18 mouse cellular contexts compared by ENCODE assay signal in the genomic region with DNA sequence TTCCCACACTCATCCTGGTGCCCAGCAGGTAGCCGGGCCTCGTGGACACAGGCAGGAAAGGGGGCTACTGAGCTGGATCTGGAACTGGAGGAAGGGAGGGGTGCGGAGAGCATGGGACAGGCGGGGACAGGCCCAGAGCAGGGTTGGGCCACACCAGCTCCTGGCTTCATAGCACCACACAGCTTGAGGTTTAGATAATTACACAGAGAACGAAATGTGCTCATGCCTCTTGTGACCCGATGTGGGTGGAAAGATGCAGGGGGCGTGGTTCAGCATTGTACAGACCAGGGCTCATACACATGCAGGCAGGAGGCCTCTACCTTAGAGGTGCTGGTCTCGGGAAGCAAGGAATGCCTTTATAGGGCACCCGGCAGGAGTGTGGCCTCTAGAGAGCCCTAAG. TPM values are rescaled to one million over a fixed set of nuclear protein-coding genes. Genes with fewer than 3 reads are reported as not detected.
DNase-seq lines count a peak whose midpoint lies in the region; ATAC-seq lines count a peak whose summit lies in the region.
"Had no signal": no experiment of that assay in that cellular context is flagged by ENCODE, and none has a peak within 500 bp of the region (broad histone marks: within the 10 kb centered on the region; RNA-seq: fewer than 3 reads in every experiment).

No protein-coding gene starts in this region.

- peaks cover 37% of the 10 kb centered on the region for H3K27me3 ChIP-seq in embryonic facial prominence, embryonic 10.5 days (replicated peaks; ENCODE audit: low read depth, poor library complexity, severe bottlenecking)
- no peaks in the 10 kb centered on the region for H3K27me3 ChIP-seq in kidney, embryonic 14.5 days (ENCODE audit: control insufficient read depth, insufficient read depth, low read length)
- H3K27me3 ChIP-seq: hindbrain, embryonic 15.5 days had no signal

- no peak overlapping the region for H3K4me2 ChIP-seq in kidney, embryonic 14.5 days (replicated peaks; ENCODE audit: low read depth, low read length)
- H3K4me2 ChIP-seq: forebrain, embryonic 13.5 days; hindbrain, embryonic 15.5 days had no signal

- H3K9me3 ChIP-seq in embryonic facial prominence, embryonic 10.5 days, result no peaks in the 10 kb centered on the region
- H3K9me3 ChIP-seq in kidney, embryonic 14.5 days (ENCODE audit: control insufficient read depth, low read length), result no peaks in the 10 kb centered on the region
- H3K9me3 ChIP-seq: forebrain, embryonic 13.5 days; hindbrain, embryonic 15.5 days had no signal

- no peak overlapping the region for H3K4me3 ChIP-seq in embryonic facial prominence, embryonic 10.5 days
- no peak overlapping the region for H3K4me3 ChIP-seq in kidney, embryonic 14.5 days (ENCODE audit: low read length)
- H3K4me3 ChIP-seq: forebrain, embryonic 13.5 days; hindbrain, embryonic 15.5 days had no signal

- 0 out of 2 replicates have a peak overlapping the region, but pooled peaks have one; percentile 51 for H3K27ac ChIP-seq in embryonic facial prominence, embryonic 10.5 days (replicated peaks)
- peak overlapping the region; percentile 76 for H3K27ac ChIP-seq in kidney, embryonic 14.5 days (ENCODE audit: low read depth, low read length)
- H3K27ac ChIP-seq: forebrain, embryonic 13.5 days; hindbrain, embryonic 15.5 days had no signal

- no peak overlapping the region for H3K9ac ChIP-seq in kidney, embryonic 14.5 days (ENCODE audit: low read depth, low read length)
- H3K9ac ChIP-seq: forebrain, embryonic 13.5 days; hindbrain, embryonic 15.5 days had no signal

- 72% methylated on average over 9 of the region's 9 CpGs for WGBS in embryonic facial prominence, embryonic 10.5 days
- WGBS in kidney, embryonic 14.5 days, result 57% methylated on average over 9 of the region's 9 CpGs

- no peaks in the 10 kb centered on the region for H3K36me3 ChIP-seq in embryonic facial prominence, embryonic 10.5 days (replicated peaks)
- H3K36me3 ChIP-seq in kidney, embryonic 14.5 days (ENCODE audit: control insufficient read depth, insufficient read depth, low read length), result no peaks in the 10 kb centered on the region
- H3K36me3 ChIP-seq: hindbrain, embryonic 15.5 days had no signal

- peak; percentile 1; the same call in 1 of the 2 replicates for ATAC-seq in kidney, embryonic 14.5 days (ENCODE audit: low FRiP score, low TSS enrichment)
- ATAC-seq: forebrain, embryonic 13.5 days had no signal

- H3K4me1 ChIP-seq in embryonic facial prominence, embryonic 10.5 days, result peaks cover 69% of the 10 kb centered on the region
- H3K4me1 ChIP-seq in kidney, embryonic 14.5 days (ENCODE audit: control insufficient read depth, insufficient read depth, low read length), result peaks cover 47% of the 10 kb centered on the region

- peak; percentile 26 for DNase-seq in kidney, adult 11 months
- no peak for DNase-seq in kidney, postnatal 10 days
- no peak for DNase-seq in embryonic facial prominence, embryonic 10.5 days (ENCODE audit: low spot score)
- peak; percentile 22 for DNase-seq in skeletal muscle tissue, adult 2 months (ENCODE audit: low read depth, low spot score)
- no peak for DNase-seq in right cerebral cortex, postnatal 14 days
- DNase-seq in cerebellum, postnatal 14 days, result no peak
- DNase-seq: adrenal gland, postnatal 36 days; B cell, adult 2 months; cerebellum, adult 9-10 months; gastrocnemius, postnatal 25 days; layer of hippocampus, adult 9-11 months; lung, adult 2 months; midbrain, embryonic 14.5 days; spleen, adult 18-20 months; thymus, postnatal 36 days had no signal

RNA-seq across cellular contexts. Expression of a gene that starts 4.4 kb away (rescaled TPM):
- polyA plus RNA-seq in embryonic facial prominence, embryonic 10.5 days (2016; fragmentation: Nextera tagmentation; extraction: Ambion mirVana), result 0.10 and 0.29 TPM in 2 replicates
- 0.31 and 0.53 TPM in 2 replicates for polyA plus RNA-seq in kidney, embryonic 14.5 days (2014; fragmentation: Nextera tagmentation; extraction: Ambion mirVana)

Comparison
In these comparisons a context has a peak if more than half of its experiments do, and no peak if none do; other contexts are left out.
1. DNase-seq: peak in kidney, adult 11 months (single experiment) and skeletal muscle tissue, adult 2 months (single experiment); none in kidney, postnatal 10 days (single experiment), embryonic facial prominence, embryonic 10.5 days (single experiment), right cerebral cortex, postnatal 14 days (single experiment) and cerebellum, postnatal 14 days (0 of 2).